Mouse (Mus musculus): Measurements from ENCODE around the gene Olfr720. TPM values are rescaled to one million over a fixed set of nuclear protein-coding genes. Genes with fewer than 3 reads are reported as not detected.

Olfr720 gene
- polyA plus RNA-seq (2012; rRNA removed) = not detected in 2 replicates

DNA sequence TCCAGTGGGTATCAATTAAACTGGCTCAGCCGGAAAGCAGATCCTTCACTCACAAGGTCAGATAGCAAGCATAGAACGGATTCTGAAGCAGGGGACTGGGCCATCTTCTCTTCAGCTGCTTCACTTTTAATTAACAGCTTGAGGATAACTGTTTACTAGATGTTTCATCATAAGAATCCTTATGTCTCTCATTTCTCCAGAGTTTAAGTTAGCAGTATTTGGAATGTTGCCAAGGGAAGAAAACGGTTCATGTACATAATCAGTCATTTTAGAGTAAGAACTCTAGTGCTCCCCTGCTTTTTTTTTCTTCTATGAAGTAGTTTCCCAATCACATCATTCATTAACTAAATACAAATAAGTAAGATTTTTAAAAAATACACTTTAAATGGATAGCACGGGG lies at the start of gene Olfr720:
Gene Olfr720, minus strand, starts transcription at position 101 of the 400 bp plus-strand sequence.
- TF ChIP-seq CTCF (IDR thresholded peaks at IDR 0.05; ENCODE audit: extremely low read depth, insufficient read length, insufficient replicate concordance, low read depth, low read length) (no peak), POLR2A (IDR thresholded peaks at IDR 0.05; ENCODE audit: low read depth, low read length) (no peak)
- no peaks in the 10 kb centered on the region for H3K36me3 ChIP-seq (ENCODE audit: control insufficient read depth, insufficient read depth, low read length)
- H3K27ac ChIP-seq (ENCODE audit: insufficient read depth, low read depth, low read length) = no peak within 1 kb of the TSS
- no peaks in the 10 kb centered on the region for H3K27me3 ChIP-seq (ENCODE audit: control insufficient read depth, insufficient read depth, low read length)
- no peaks in the 10 kb centered on the region for H3K4me1 ChIP-seq (ENCODE audit: control insufficient read depth, insufficient read depth, insufficient read length, low read length)
- WGBS = 75% methylated on average over 4 of the region's 4 CpGs
- H3K4me3 ChIP-seq (ENCODE audit: low read depth, low read length) = no peak within 1 kb of the TSS

Other genes starting within 250 kb of the Olfr720 start
- gene Atxn7, start 225.4 kb downstream of the Olfr720 start, polyA plus RNA-seq (2012; rRNA removed) = 11.9 and 30.8 TPM in 2 replicates
- 3.6 and 13.5 TPM in 2 replicates for gene Thoc7, start 225.0 kb downstream of the Olfr720 start, polyA plus RNA-seq (2012; rRNA removed)
- gene Psmd6, start 65.9 kb downstream of the Olfr720 start, polyA plus RNA-seq (2012; rRNA removed) = 5.3 and 7.5 TPM in 2 replicates
- gene Olfr31, start 136.0 kb upstream of the Olfr720 start, polyA plus RNA-seq (2012; rRNA removed) = not detected in 2 replicates
- gene Il3ra, start 159.4 kb upstream of the Olfr720 start, polyA plus RNA-seq (2012; rRNA removed) = 19.5 and 23.9 TPM in 2 replicates
- gene Olfr721-ps1, start 214.5 kb upstream of the Olfr720 start, polyA plus RNA-seq (2012; rRNA removed) = not detected in 2 replicates

Measured in small intestine, adult 2 months (tissue).